Comparison of ENCODE assay signal across 8 mouse cellular contexts in the genomic region with DNA sequence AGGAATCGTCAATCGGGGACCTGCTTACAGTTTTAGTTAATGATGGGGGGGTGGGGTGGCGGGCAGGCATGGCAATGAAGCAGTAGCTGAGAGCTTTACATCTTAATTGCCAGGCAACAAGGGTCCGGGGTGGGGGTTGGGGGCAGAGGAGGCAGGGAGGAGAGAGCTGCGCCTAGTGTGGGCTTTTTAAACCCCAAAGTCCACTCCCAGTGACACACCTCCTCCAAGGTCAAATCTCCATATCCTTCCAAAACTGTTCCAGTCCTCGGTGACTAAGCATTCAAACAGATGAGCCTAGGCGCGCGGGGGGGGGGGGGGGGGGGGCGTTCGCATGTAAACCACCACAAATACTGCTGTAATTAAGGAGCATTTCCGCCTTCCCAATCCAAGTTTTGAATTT. TPM values are rescaled to one million over a fixed set of nuclear protein-coding genes. Genes with fewer than 3 reads are reported as not detected.
DNase-seq lines count a peak whose midpoint lies in the region; ATAC-seq and TF ChIP-seq lines count a peak whose summit lies in the region.

No protein-coding gene starts in this region.

- H3K27ac ChIP-seq in embryonic facial prominence, embryonic 13.5 days, result peak overlapping the region; percentile 94
- peak overlapping the region; percentile 84 for H3K27ac ChIP-seq in hindbrain, embryonic 14.5 days
- peak overlapping the region; percentile 84 for H3K27ac ChIP-seq in liver, embryonic 15.5 days (replicated peaks)
- H3K27ac ChIP-seq in small intestine, adult 2 months (ENCODE audit: insufficient read depth, low read depth, low read length), result peak overlapping the region; percentile 84

- 0 out of 2 replicates have a peak, but pooled peaks cover 3% of the 10 kb centered on the region for H3K9me3 ChIP-seq in embryonic facial prominence, embryonic 13.5 days
- no peaks in the 10 kb centered on the region for H3K9me3 ChIP-seq in hindbrain, embryonic 14.5 days (ENCODE audit: control insufficient read depth, low read length)
- H3K9me3 ChIP-seq in liver, embryonic 15.5 days (replicated peaks), result no peaks in the 10 kb centered on the region

- peak; percentile 35 for DNase-seq in embryo, embryonic 10 days (ENCODE audit: low spot score)
- no peak for DNase-seq in embryo, embryonic 11 days
- no peak for DNase-seq in hindbrain, embryonic 14.5 days (ENCODE audit: low spot score)
- DNase-seq in Muller cell, postnatal 12 days (ENCODE audit: inconsistent ontology term), result no peak

- peak overlapping the region; percentile 98 for H3K4me3 ChIP-seq in C2C12 (ENCODE audit: insufficient read depth, poor library complexity, severe bottlenecking)
- peak overlapping the region; percentile 89 for H3K4me3 ChIP-seq in embryonic facial prominence, embryonic 13.5 days
- peak overlapping the region; percentile 77 for H3K4me3 ChIP-seq in hindbrain, embryonic 14.5 days (replicated peaks; ENCODE audit: low read length)
- peak overlapping the region; percentile 94 for H3K4me3 ChIP-seq in liver, embryonic 15.5 days (replicated peaks)
- peak overlapping the region; percentile 99 for H3K4me3 ChIP-seq in small intestine, adult 2 months (ENCODE audit: low read depth, low read length)

- WGBS in embryonic facial prominence, embryonic 13.5 days, result 24% methylated on average over 9 of the region's 12 CpGs
- 20% methylated on average over 10 of the region's 12 CpGs for WGBS in hindbrain, embryonic 14.5 days
- 36% methylated on average over 9 of the region's 12 CpGs for WGBS in liver, embryonic 15.5 days (ENCODE audit: insufficient replicate concordance)
- WGBS in small intestine, adult 2 months, result 25% methylated on average over 12 of the region's 12 CpGs

- H3K79me3 ChIP-seq in C2C12 (ENCODE audit: low read depth), result peaks cover 17% of the 10 kb centered on the region

- H3K36me3 ChIP-seq in C2C12 (ENCODE audit: control insufficient read depth, insufficient read depth), result peaks cover 15% of the 10 kb centered on the region
- peaks cover 9% of the 10 kb centered on the region for H3K36me3 ChIP-seq in embryonic facial prominence, embryonic 13.5 days
- H3K36me3 ChIP-seq in hindbrain, embryonic 14.5 days (replicated peaks; ENCODE audit: control insufficient read depth, insufficient read depth), result peaks cover 18% of the 10 kb centered on the region
- peaks cover 4% of the 10 kb centered on the region for H3K36me3 ChIP-seq in liver, embryonic 15.5 days (replicated peaks)
- H3K36me3 ChIP-seq in small intestine, adult 2 months (ENCODE audit: control insufficient read depth, insufficient read depth, low read length), result peaks cover 5% of the 10 kb centered on the region

- ATAC-seq in embryonic facial prominence, embryonic 13.5 days (ENCODE audit: insufficient number of reproducible peaks, insufficient read depth, low FRiP score, low TSS enrichment, low read depth), result 0 out of 2 replicates have a peak, but pooled peaks have one; percentile 2
- peak; percentile 44 for ATAC-seq in hindbrain, embryonic 14.5 days (ENCODE audit: low FRiP score)
- ATAC-seq in liver, embryonic 15.5 days (ENCODE audit: insufficient read depth), result peak; percentile 38; the same call in 1 of the 2 replicates

- TF ChIP-seq CTCF in C2C12 (IDR thresholded peaks at IDR 0.05; ENCODE audit: control insufficient read depth, insufficient read depth, insufficient read length), result no peak
- TF ChIP-seq CTCF in small intestine, adult 2 months (IDR thresholded peaks at IDR 0.05; ENCODE audit: extremely low read depth, insufficient read length, insufficient replicate concordance, low read depth, low read length), result no peak

- TF ChIP-seq POLR2A in small intestine, adult 2 months (IDR thresholded peaks at IDR 0.05; ENCODE audit: low read depth, low read length), result no peak

- peaks cover 40% of the 10 kb centered on the region for H3K79me2 ChIP-seq in C2C12 (ENCODE audit: control insufficient read depth, insufficient read depth)

- H3K4me1 ChIP-seq in embryonic facial prominence, embryonic 13.5 days, result peaks cover 8% of the 10 kb centered on the region
- H3K4me1 ChIP-seq in hindbrain, embryonic 14.5 days (replicated peaks; ENCODE audit: control insufficient read depth, insufficient read depth, low read length), result peaks cover 9% of the 10 kb centered on the region
- H3K4me1 ChIP-seq in liver, embryonic 15.5 days (replicated peaks), result peaks cover 18% of the 10 kb centered on the region
- H3K4me1 ChIP-seq in small intestine, adult 2 months (ENCODE audit: control insufficient read depth, insufficient read depth, insufficient read length, low read length), result peaks cover 2% of the 10 kb centered on the region; the same call in 1 of the 2 replicates

- H3ac ChIP-seq in C2C12 (ENCODE audit: control insufficient read depth, insufficient read length, low read depth), result no peak overlapping the region

- H3K9ac ChIP-seq in embryonic facial prominence, embryonic 13.5 days, result peak overlapping the region; percentile 93
- H3K9ac ChIP-seq in hindbrain, embryonic 14.5 days, result peak overlapping the region; percentile 52
- H3K9ac ChIP-seq in liver, embryonic 15.5 days, result peak overlapping the region; percentile 88

- peak overlapping the region; percentile 71 for H3K4me2 ChIP-seq in embryonic facial prominence, embryonic 13.5 days
- H3K4me2 ChIP-seq in hindbrain, embryonic 14.5 days (replicated peaks), result peak overlapping the region; percentile 65
- peak overlapping the region; percentile 83 for H3K4me2 ChIP-seq in liver, embryonic 15.5 days

- no peaks in the 10 kb centered on the region for H3K27me3 ChIP-seq in C2C12 (ENCODE audit: control insufficient read depth, insufficient read depth, insufficient read length)
- no peaks in the 10 kb centered on the region for H3K27me3 ChIP-seq in embryonic facial prominence, embryonic 13.5 days
- no peaks in the 10 kb centered on the region for H3K27me3 ChIP-seq in hindbrain, embryonic 14.5 days (ENCODE audit: control insufficient read depth, insufficient read depth, low read length)
- 0 out of 2 replicates have a peak, but pooled peaks cover 3% of the 10 kb centered on the region for H3K27me3 ChIP-seq in liver, embryonic 15.5 days
- H3K27me3 ChIP-seq in small intestine, adult 2 months (ENCODE audit: control insufficient read depth, insufficient read depth, low read length), result no peaks in the 10 kb centered on the region

TF ChIP-seq in C2C12, 6 proteins besides CTCF, POLR2A, EP300 and RAD21:
- TF ChIP-seq MYOG (IDR thresholded peaks at IDR 0.05; ENCODE audit: control insufficient read depth, extremely low read depth, insufficient read length), result no peak
- no peak for TF ChIP-seq USF1 (IDR thresholded peaks at IDR 0.05; ENCODE audit: low read depth)
- TF ChIP-seq CEBPB (IDR thresholded peaks at IDR 0.05; ENCODE audit: low read depth), result no peak
- TF ChIP-seq MAX (IDR thresholded peaks at IDR 0.05), result no peak
- no peak for TF ChIP-seq FOSL1 (IDR thresholded peaks at IDR 0.05; ENCODE audit: insufficient read depth, low read length, poor library complexity, severe bottlenecking)
- no peak for TF ChIP-seq MYOD1 (IDR thresholded peaks at IDR 0.05; ENCODE audit: control insufficient read depth, insufficient read length, low read depth)

RNA-seq across cellular contexts. Expression of a gene that starts 0.5 kb away (rescaled TPM):
- 110 TPM for polyA plus RNA-seq in C2C12 (2012; fragmentation: generic; extraction: Trizol)
- 201 and 244 TPM in 2 replicates for polyA plus RNA-seq in embryonic facial prominence, embryonic 13.5 days (2015; fragmentation: Nextera tagmentation; extraction: Ambion mirVana)
- polyA plus RNA-seq in hindbrain, embryonic 14.5 days (2014; fragmentation: Nextera tagmentation; extraction: Ambion mirVana), result 220 and 224 TPM in 2 replicates
- 94.4 and 105 TPM in 2 replicates for polyA plus RNA-seq in liver, embryonic 15.5 days (2015; fragmentation: Nextera tagmentation; extraction: Ambion mirVana)
- polyA plus RNA-seq in small intestine, adult 2 months (2012; rRNA removed), result 2.9 and 6.4 TPM in 2 replicates

RNA-seq across cellular contexts. Expression of a gene that starts 37.3 kb away (rescaled TPM):
- polyA plus RNA-seq in C2C12 (2012; fragmentation: generic; extraction: Trizol), result 270 TPM
- 638 and 649 TPM in 2 replicates for polyA plus RNA-seq in embryonic facial prominence, embryonic 13.5 days (2015; fragmentation: Nextera tagmentation; extraction: Ambion mirVana)
- polyA plus RNA-seq in hindbrain, embryonic 14.5 days (2014; fragmentation: Nextera tagmentation; extraction: Ambion mirVana), result 488 and 564 TPM in 2 replicates
- 343 TPM in 2 replicates for polyA plus RNA-seq in liver, embryonic 15.5 days (2015; fragmentation: Nextera tagmentation; extraction: Ambion mirVana)
- polyA plus RNA-seq in small intestine, adult 2 months (2012; rRNA removed), result 4.4 and 7.1 TPM in 2 replicates

Comparison
In these comparisons a context has a peak if more than half of its experiments do, and no peak if none do; other contexts are left out.
1. RNA of a gene that starts 0.5 kb away (polyA plus RNA-seq): 201 to 244 TPM in embryonic facial prominence, embryonic 13.5 days, 220 to 224 TPM in hindbrain, embryonic 14.5 days, 110 TPM in C2C12 (single experiment) and 94.4 to 105 TPM in liver, embryonic 15.5 days; 2.9 to 6.4 TPM in small intestine, adult 2 months; every median in the first group is over 10 times any median in the second.
2. RNA of a gene that starts 37.3 kb away (polyA plus RNA-seq): 638 to 649 TPM in embryonic facial prominence, embryonic 13.5 days, 488 to 564 TPM in hindbrain, embryonic 14.5 days, 343 TPM in liver, embryonic 15.5 days and 270 TPM in C2C12 (single experiment); 4.4 to 7.1 TPM in small intestine, adult 2 months; every median in the first group is over 10 times any median in the second.
3. Peak in every context shown above with its lines, with median percentiles within 50 percentile points of each other: H3K4me3 ChIP-seq, ATAC-seq, H3K27ac ChIP-seq, H3K4me2 ChIP-seq and H3K9ac ChIP-seq.